In the genomic region with DNA sequence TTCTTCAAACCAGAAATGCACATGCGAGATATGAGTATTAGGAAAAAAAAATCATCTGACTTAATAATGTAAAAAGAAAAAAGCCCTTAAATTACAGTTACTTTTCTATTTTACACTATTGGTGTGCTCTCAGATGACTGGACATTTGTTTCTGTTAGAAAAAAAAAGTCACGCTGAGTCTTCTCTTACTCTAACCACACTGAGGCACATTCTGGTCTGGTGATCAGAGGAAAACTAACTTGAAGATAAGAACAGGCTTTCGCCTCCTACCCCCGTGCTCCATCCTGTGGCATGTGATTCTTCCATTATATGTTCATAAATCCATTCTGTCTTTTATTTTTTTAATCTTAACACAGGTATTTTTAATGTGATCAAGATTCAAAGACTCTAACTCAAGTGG, we compare ENCODE assay signal across 23 mouse cellular contexts.
"Had no signal": no experiment of that assay in that cellular context is flagged by ENCODE, and none has a peak within 500 bp of the region (broad histone marks: within the 10 kb centered on the region; RNA-seq: fewer than 3 reads in every experiment).

No protein-coding gene starts in this region.

- H3K36me3 ChIP-seq: heart, embryonic 13.5 days; heart, embryonic 15.5 days; hindbrain, embryonic 13.5 days; hindbrain, embryonic 15.5 days; kidney, embryonic 15.5 days; limb, embryonic 13.5 days; limb, embryonic 15.5 days; liver, embryonic 12.5 days had no signal

- DNase-seq: gastrocnemius, postnatal 14 days; gastrocnemius, postnatal 36 days; heart, adult 11 months; heart, adult 2 months; heart, postnatal 14 days; kidney, adult 11 months; kidney, adult 2 months; kidney, adult 9 months; kidney, postnatal 14 days; kidney, postnatal 36 days; layer of hippocampus, adult 9-11 months; layer of hippocampus, postnatal 36 days; left cerebral cortex, postnatal 4 days had no signal

- H3K4me3 ChIP-seq: heart, adult 2 months; heart, embryonic 13.5 days; heart, embryonic 15.5 days; hindbrain, embryonic 13.5 days; hindbrain, embryonic 15.5 days; kidney, embryonic 15.5 days; limb, embryonic 13.5 days; limb, embryonic 15.5 days; liver, embryonic 12.5 days had no signal

- ATAC-seq: hindbrain, postnatal 0 days; intestine, embryonic 16.5 days; liver, embryonic 12.5 days had no signal

- H3K9me3 ChIP-seq: heart, embryonic 13.5 days; heart, embryonic 15.5 days; hindbrain, embryonic 13.5 days; hindbrain, embryonic 15.5 days; kidney, embryonic 15.5 days; limb, embryonic 13.5 days; limb, embryonic 15.5 days; liver, embryonic 12.5 days had no signal
